Mouse (Mus musculus): ENCODE measurements around the gene Wfdc3. TPM values are rescaled to one million over a fixed set of nuclear protein-coding genes. Genes with fewer than 3 reads are reported as not detected.

Gene Wfdc3
- polyA plus RNA-seq, 1 experiment from 2014 or later: 1.7 TPM

- no peak for ATAC-seq
- H3K9ac ChIP-seq (replicated peaks; ENCODE audit: low read depth, low read length): no peak overlapping the region
- H3K4me1 ChIP-seq (replicated peaks; ENCODE audit: control insufficient read depth, insufficient read depth, low read length): no peaks in the 10 kb centered on the region
- H3K9me3 ChIP-seq (ENCODE audit: control insufficient read depth, low read length): no peaks in the 10 kb centered on the region
- no peak overlapping the region for H3K4me2 ChIP-seq (ENCODE audit: low read length)
- H3K4me3 ChIP-seq (replicated peaks; ENCODE audit: low read length): no peak overlapping the region
- peaks cover 33% of the 10 kb centered on the region for H3K36me3 ChIP-seq (ENCODE audit: control insufficient read depth, insufficient read depth)
- 92% methylated on average over 11 of the region's 11 CpGs for WGBS
- no peaks in the 10 kb centered on the region for H3K27me3 ChIP-seq (replicated peaks; ENCODE audit: control insufficient read depth, insufficient read depth, low read length)
- H3K27ac ChIP-seq (ENCODE audit: low read length): no peak overlapping the region
These were observed 8.4 kb upstream of the Wfdc3 start for GRCm38 (mm10) chr2:164754105-164754504.

- no peak for ATAC-seq
- Histone ChIP-seq H3K27ac (ENCODE audit: low read length) (no peak overlapping the region), H3K4me2 (ENCODE audit: low read length) (no peak overlapping the region), H3K9ac (replicated peaks; ENCODE audit: low read depth, low read length) (no peak overlapping the region), H3K4me1 (replicated peaks; ENCODE audit: control insufficient read depth, insufficient read depth, low read length) (peaks cover 6% of the 10 kb centered on the region), H3K36me3 (ENCODE audit: control insufficient read depth, insufficient read depth) (peaks cover 23% of the 10 kb centered on the region), H3K9me3 (ENCODE audit: control insufficient read depth, low read length) (no peaks in the 10 kb centered on the region), H3K4me3 (replicated peaks; ENCODE audit: low read length) (no peak overlapping the region), H3K27me3 (replicated peaks; ENCODE audit: control insufficient read depth, insufficient read depth, low read length) (no peaks in the 10 kb centered on the region)
- WGBS: 89% methylated on average over 2 of the region's 2 CpGs
These were observed 6.7 kb upstream of the Wfdc3 start for GRCm38 (mm10) chr2:164752454-164752853.

GRCm38 (mm10) chr2:164748991-164749390 lies 3.3 kb upstream of the Wfdc3 start:
- Histone ChIP-seq H3K4me2 (ENCODE audit: low read length) (no peak overlapping the region), H3K27me3 (replicated peaks; ENCODE audit: control insufficient read depth, insufficient read depth, low read length) (0 out of 2 replicates have a peak, but pooled peaks cover 3% of the 10 kb centered on the region), H3K4me1 (replicated peaks; ENCODE audit: control insufficient read depth, insufficient read depth, low read length) (peaks cover 24% of the 10 kb centered on the region), H3K36me3 (ENCODE audit: control insufficient read depth, insufficient read depth) (peaks cover 7% of the 10 kb centered on the region), H3K9ac (replicated peaks; ENCODE audit: low read depth, low read length) (no peak overlapping the region), H3K9me3 (ENCODE audit: control insufficient read depth, low read length) (no peaks in the 10 kb centered on the region), H3K4me3 (replicated peaks; ENCODE audit: low read length) (no peak overlapping the region), H3K27ac (ENCODE audit: low read length) (no peak overlapping the region)
- WGBS: 89% methylated on average over 6 of the region's 6 CpGs
- ATAC-seq: no peak

GRCm38 (mm10) chr2:164748191-164748590 lies 2.5 kb upstream of the Wfdc3 start:
- ATAC-seq: no peak
- H3K4me1 ChIP-seq (replicated peaks; ENCODE audit: control insufficient read depth, insufficient read depth, low read length): peaks cover 24% of the 10 kb centered on the region
- H3K4me3 ChIP-seq (replicated peaks; ENCODE audit: low read length): no peak overlapping the region
- no peak overlapping the region for H3K27ac ChIP-seq (ENCODE audit: low read length)
- H3K36me3 ChIP-seq (ENCODE audit: control insufficient read depth, insufficient read depth): peaks cover 6% of the 10 kb centered on the region
- H3K4me2 ChIP-seq (ENCODE audit: low read length): no peak overlapping the region
- H3K9me3 ChIP-seq (ENCODE audit: control insufficient read depth, low read length): no peaks in the 10 kb centered on the region
- H3K27me3 ChIP-seq (replicated peaks; ENCODE audit: control insufficient read depth, insufficient read depth, low read length): 0 out of 2 replicates have a peak, but pooled peaks cover 3% of the 10 kb centered on the region
- no peak overlapping the region for H3K9ac ChIP-seq (replicated peaks; ENCODE audit: low read depth, low read length)
- WGBS: 88% methylated on average over 4 of the region's 4 CpGs

GRCm38 (mm10) chr2:164746693-164747092 lies 962 bp upstream of the Wfdc3 start:
- Histone ChIP-seq H3K27ac (ENCODE audit: low read length) (no peak overlapping the region), H3K4me2 (ENCODE audit: low read length) (peak overlapping the region; percentile 95), H3K9me3 (ENCODE audit: control insufficient read depth, low read length) (no peaks in the 10 kb centered on the region), H3K4me3 (replicated peaks; ENCODE audit: low read length) (peak overlapping the region; percentile 82), H3K36me3 (ENCODE audit: control insufficient read depth, insufficient read depth) (peaks cover 6% of the 10 kb centered on the region), H3K27me3 (replicated peaks; ENCODE audit: control insufficient read depth, insufficient read depth, low read length) (0 out of 2 replicates have a peak, but pooled peaks cover 3% of the 10 kb centered on the region), H3K9ac (replicated peaks; ENCODE audit: low read depth, low read length) (peak overlapping the region; percentile 88), H3K4me1 (replicated peaks; ENCODE audit: control insufficient read depth, insufficient read depth, low read length) (peaks cover 24% of the 10 kb centered on the region)
- WGBS: 58% methylated on average over 8 of the region's 8 CpGs
- no peak for ATAC-seq

- Histone ChIP-seq H3K4me2 (ENCODE audit: low read length) (peak overlapping the region; percentile 77), H3K27me3 (replicated peaks; ENCODE audit: control insufficient read depth, insufficient read depth, low read length) (0 out of 2 replicates have a peak, but pooled peaks cover 3% of the 10 kb centered on the region), H3K9me3 (ENCODE audit: control insufficient read depth, low read length) (no peaks in the 10 kb centered on the region), H3K27ac (ENCODE audit: low read length) (no peak overlapping the region), H3K4me3 (replicated peaks; ENCODE audit: low read length) (peak overlapping the region; percentile 82), H3K9ac (replicated peaks; ENCODE audit: low read depth, low read length) (no peak overlapping the region; the same call in 1 of the 2 replicates), H3K4me1 (replicated peaks; ENCODE audit: control insufficient read depth, insufficient read depth, low read length) (peaks cover 24% of the 10 kb centered on the region), H3K36me3 (ENCODE audit: control insufficient read depth, insufficient read depth) (peaks cover 2% of the 10 kb centered on the region; the same call in 1 of the 2 replicates)
- ATAC-seq: no peak
- 77% methylated on average over 13 of the region's 13 CpGs for WGBS
These were observed 744 bp downstream of the Wfdc3 start for GRCm38 (mm10) chr2:164744987-164745386.

- Histone ChIP-seq H3K9ac (replicated peaks; ENCODE audit: low read depth, low read length) (no peak overlapping the region), H3K36me3 (ENCODE audit: control insufficient read depth, insufficient read depth) (no peaks in the 10 kb centered on the region), H3K4me3 (replicated peaks; ENCODE audit: low read length) (no peak overlapping the region), H3K27ac (ENCODE audit: low read length) (no peak overlapping the region), H3K9me3 (ENCODE audit: control insufficient read depth, low read length) (no peaks in the 10 kb centered on the region), H3K4me2 (ENCODE audit: low read length) (no peak overlapping the region), H3K4me1 (replicated peaks; ENCODE audit: control insufficient read depth, insufficient read depth, low read length) (peaks cover 1% of the 10 kb centered on the region), H3K27me3 (replicated peaks; ENCODE audit: control insufficient read depth, insufficient read depth, low read length) (0 out of 2 replicates have a peak, but pooled peaks cover 3% of the 10 kb centered on the region)
- ATAC-seq: no peak
- WGBS: 57% methylated on average over 7 of the region's 7 CpGs
These were observed 5.9 kb downstream of the Wfdc3 start for GRCm38 (mm10) chr2:164739876-164740275.

- ATAC-seq: no peak
- no peak overlapping the region for H3K4me3 ChIP-seq (replicated peaks; ENCODE audit: low read length)
- H3K36me3 ChIP-seq (ENCODE audit: control insufficient read depth, insufficient read depth): no peaks in the 10 kb centered on the region
- no peak overlapping the region for H3K27ac ChIP-seq (ENCODE audit: low read length)
- H3K9ac ChIP-seq (replicated peaks; ENCODE audit: low read depth, low read length): no peak overlapping the region
- H3K9me3 ChIP-seq (ENCODE audit: control insufficient read depth, low read length): no peaks in the 10 kb centered on the region
- H3K4me1 ChIP-seq (replicated peaks; ENCODE audit: control insufficient read depth, insufficient read depth, low read length): no peaks in the 10 kb centered on the region
- no peaks in the 10 kb centered on the region for H3K27me3 ChIP-seq (replicated peaks; ENCODE audit: control insufficient read depth, insufficient read depth, low read length)
- WGBS: 65% methylated on average over 3 of the region's 3 CpGs
- no peak overlapping the region for H3K4me2 ChIP-seq (ENCODE audit: low read length)
These were observed 8.2 kb downstream of the Wfdc3 start for GRCm38 (mm10) chr2:164737377-164738090.

- Histone ChIP-seq H3K4me3 (replicated peaks; ENCODE audit: low read length) (no peak overlapping the region), H3K9me3 (ENCODE audit: control insufficient read depth, low read length) (no peaks in the 10 kb centered on the region), H3K4me2 (ENCODE audit: low read length) (no peak overlapping the region), H3K27ac (ENCODE audit: low read length) (no peak overlapping the region), H3K4me1 (replicated peaks; ENCODE audit: control insufficient read depth, insufficient read depth, low read length) (no peaks in the 10 kb centered on the region), H3K9ac (replicated peaks; ENCODE audit: low read depth, low read length) (no peak overlapping the region), H3K36me3 (ENCODE audit: control insufficient read depth, insufficient read depth) (no peaks in the 10 kb centered on the region), H3K27me3 (replicated peaks; ENCODE audit: control insufficient read depth, insufficient read depth, low read length) (no peaks in the 10 kb centered on the region)
- WGBS: 91% methylated on average over 5 of the region's 5 CpGs
- ATAC-seq: no peak
These were observed 10.3 kb downstream of the Wfdc3 start for GRCm38 (mm10) chr2:164735446-164735845.
